Mouse (Mus musculus): ENCODE measurements at regions not wholly inside any gene's neighbourhood (a gene's known extent, or its start where the extent isn't known, plus 50 kb on each side); places are given as distances from the start of the nearest gene placed in this dataset.

DNA sequence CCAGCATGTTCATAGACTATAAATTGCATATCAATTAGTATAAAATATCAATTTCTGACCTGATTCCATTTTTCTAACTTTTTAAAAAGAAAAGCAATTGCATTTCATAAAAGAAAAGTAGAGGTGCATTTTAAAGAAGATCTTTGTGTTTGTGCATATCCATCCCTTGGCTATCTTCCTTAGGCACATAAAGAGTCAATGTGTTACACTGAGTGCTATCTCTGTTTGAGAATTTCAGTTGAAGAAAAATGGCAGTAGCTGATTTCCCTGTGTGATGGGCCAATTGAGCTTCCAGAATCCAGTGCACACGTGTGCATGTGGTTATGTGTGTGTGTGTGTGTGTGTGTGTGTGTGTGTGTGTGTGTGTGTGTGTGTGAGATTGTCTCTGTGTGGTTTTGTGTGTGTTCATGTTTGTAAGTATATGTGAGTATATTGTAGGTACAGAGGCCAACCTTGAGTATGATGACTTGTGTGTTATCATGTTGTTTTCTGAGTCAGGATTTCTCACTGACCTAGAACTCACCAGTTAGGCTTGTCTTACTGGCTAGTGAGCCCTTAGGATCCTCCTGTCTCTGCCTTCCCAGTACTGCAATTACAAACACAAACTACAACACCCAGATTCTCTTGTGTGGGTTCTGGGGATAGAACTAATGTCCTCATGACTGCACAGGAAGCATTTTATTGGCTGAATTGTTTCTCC is 249.6 kb downstream of the Cdk5rap2 start:
- DNase-seq = no peak

DNA sequence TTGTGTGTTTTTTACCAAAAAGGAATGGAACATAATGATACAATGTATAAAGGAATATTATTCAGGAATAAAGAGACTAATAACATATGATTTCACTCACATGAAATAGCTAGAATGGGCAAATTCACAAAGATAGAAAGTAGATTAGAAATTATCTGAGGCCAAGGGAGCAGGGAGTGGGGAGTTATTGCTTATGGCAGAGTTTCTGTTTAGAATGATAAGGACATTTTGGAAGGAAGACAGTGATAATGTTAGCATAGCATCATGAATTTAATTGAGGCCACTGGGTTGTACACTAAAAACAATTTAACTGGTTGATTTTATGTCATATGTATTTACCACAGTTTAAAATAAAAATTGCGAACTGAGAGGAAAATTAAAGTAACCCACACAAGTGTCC is 250.2 kb downstream of the Cdk5rap2 start:
- no peak for DNase-seq

DNA sequence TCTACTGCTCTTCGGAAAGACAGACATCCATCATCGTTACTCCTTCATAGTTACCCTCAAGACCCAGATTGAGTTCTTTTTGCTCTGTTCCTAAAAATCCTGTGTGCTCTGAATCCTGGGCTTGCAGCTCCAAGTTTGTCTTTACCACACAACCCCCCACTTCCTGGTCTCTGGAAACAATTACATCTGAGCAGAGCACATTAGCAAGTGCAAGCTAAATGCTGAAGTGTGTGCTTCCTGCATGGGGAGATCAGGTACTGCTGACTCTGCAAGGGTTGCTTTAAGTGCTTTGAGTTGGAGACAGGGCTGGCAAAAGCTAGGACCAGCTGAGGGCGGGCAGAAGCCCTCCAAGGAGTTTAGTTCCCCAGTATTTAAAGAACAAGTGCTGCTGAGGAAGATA is 257.1 kb downstream of the Cdk5rap2 start:
- DNase-seq = no peak

DNA sequence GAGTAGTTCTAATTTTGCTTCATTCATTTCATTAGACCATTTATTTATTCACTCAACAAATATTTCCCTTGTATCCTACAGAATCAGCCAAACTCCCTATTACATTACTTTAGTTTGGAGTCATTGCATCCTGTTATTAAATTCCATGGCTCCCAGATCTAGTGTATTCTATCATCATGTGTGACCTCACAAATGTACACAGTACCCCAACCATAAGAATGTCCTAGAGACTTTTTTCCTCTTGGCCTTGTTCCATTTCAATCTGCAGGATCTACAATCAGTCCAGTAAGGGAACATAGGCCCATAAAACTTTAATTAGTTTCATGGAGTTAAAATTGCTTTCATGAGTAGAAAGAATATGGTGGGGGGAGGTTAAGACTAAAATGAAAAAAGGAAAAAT is 301.2 kb downstream of the Cdk5rap2 start:
- no peak for DNase-seq

- no peak for DNase-seq
Observed at GRCm38 (mm10) chr4:70105776-70106175, 304.5 kb downstream of the Cdk5rap2 start.

- peak; percentile 16 for DNase-seq
Observed at GRCm38 (mm10) chr4:70097353-70097752, 312.9 kb downstream of the Cdk5rap2 start.

DNA sequence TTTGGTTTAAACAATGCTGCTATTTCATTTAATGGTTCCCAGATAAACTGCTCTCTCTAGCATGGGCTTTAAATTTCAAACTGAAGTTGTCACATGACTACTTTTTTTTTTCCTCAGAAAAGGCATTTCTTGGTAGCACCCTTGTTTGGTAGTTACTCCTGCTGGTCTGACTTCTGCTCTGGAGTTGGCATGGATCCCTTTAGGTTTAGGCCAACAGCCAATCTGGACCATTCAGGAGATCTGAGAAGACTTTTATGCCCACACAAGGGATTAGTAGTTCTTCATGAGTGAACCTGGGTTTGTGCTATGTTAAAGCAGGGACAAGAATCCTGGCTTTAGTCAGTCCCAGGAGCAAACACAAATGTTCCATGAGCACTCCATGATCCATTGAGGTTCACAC is 332.0 kb downstream of the Cdk5rap2 start:
- no peak for DNase-seq

GRCm38 (mm10) chr4:70062516-70062915 is 347.7 kb downstream of the Cdk5rap2 start:
- no peak for DNase-seq

- DNase-seq = no peak
Observed at GRCm38 (mm10) chr4:70058831-70059544, 351.3 kb downstream of the Cdk5rap2 start.

DNA sequence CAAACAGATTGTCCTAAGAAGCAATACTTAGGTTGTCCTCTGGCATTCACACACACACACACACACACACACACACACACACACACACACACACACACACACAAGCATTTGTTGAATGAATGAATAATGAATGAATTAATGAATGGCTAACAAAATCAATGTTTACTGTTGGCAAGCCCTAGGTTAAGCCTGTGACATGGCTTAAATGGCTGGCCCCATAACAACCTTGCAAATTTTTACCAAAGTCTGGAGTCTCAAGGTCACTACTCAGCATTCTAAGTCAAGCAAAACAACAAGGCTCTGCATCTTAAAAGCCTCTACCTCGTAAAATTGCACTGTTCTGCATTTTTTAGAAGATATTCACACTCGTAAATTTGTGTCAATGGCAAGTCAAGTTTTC is 357.1 kb downstream of the Cdk5rap2 start:
- no peak for DNase-seq

DNA sequence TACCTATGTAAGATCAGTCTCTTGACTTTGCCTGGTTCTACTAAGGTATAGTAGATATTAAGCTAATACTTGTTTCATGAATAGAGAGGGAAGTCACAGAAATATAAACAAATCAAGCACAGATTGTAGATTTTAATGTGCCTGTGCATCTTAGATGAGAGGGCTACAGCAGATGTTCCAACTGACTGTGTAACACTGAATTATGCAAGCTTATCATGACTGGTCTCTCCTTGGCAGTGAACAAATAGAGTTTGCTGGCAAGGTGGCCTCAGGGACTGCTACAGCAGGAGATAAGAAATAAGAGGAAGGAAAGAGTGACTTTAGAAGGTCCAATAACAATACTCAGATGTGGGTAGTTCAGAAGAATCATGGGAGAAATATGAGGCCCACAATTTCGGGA is 372.0 kb downstream of the Cdk5rap2 start:
- DNase-seq = no peak

DNA sequence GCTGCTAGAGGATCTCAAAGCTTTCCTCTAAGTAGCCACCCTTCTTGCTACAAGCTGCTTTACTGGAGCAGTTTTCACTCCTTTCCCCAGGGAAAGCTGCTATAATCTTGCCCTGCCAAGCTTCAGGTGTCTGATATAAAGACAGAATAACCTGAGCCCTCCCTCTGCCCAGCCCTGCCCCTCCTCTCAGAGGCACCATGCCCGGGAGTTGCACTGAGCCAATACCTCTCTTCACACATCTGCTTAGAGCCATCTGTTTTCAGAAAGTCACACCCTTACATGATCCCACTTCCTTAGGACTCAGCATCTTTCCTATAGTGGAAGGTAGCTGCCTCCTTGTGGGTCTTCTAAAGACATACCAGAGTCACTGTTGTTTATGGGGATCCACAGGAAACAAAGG is 374.3 kb downstream of the Cdk5rap2 start:
- DNase-seq = no peak

DNA sequence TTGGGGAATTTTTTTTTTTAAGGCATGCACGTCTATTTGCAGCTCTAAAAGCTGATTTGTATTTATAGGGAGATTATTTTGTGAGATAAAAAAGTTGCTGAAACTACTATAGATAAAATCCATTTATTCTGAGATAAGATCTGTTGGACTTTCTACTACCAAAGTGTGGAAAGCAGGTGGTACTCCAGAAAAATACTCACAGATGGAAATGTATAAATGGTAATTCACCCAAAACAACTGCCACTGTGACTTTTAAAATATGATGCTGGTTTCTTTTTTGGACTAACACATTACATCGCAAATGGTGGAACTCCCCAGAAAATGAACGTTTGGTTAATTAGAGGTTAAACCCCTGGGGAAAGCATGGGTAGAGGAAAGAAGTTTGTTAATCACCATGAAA is 377.7 kb downstream of the Cdk5rap2 start:
- no peak for DNase-seq

DNA sequence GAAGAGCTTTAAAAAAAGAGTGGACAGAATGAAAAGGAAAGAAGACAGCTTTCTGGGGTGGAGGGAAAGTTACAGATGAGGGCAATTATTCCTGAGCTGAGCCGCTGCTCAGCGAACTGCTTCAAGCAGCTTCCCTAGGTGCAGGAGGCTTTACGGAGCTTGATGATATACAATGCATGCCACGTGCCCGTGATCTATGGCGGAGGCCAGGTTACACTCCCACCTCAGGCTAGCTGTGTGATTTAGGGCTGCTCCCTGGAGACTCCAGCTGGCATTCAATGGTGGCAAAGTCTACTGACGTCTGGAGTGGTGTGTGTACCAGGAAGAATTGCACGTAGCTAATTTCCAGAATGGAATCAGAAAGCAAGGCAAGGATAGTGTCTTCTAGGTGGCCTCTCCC is 383.4 kb downstream of the Cdk5rap2 start:
- no peak for DNase-seq

DNA sequence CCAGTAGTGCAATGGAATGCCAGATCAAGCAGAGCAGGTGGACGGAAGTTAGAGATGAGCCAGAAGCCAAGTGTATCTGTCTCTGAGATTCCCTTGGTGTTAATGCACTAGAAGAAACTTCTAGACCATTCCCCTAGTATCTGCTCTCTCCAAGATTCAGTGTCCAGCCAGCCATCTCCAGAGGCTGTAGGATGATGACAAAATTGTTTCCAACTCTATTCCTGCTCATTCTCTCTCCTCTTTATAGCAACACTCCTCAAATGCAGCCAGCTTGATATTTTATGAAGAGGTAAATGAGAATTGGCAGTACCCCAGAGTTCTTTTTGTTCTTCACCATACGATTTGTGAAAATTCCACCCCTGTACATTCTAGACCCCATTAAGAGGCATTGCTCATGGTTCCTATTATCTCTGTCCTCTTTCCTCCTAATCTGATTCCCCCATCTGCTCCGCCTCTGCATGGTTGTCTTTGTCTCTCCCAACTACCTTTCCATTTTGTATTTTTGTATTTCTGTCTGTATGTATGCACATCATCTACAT is 385.3 kb downstream of the Cdk5rap2 start:
- DNase-seq = no peak

DNA sequence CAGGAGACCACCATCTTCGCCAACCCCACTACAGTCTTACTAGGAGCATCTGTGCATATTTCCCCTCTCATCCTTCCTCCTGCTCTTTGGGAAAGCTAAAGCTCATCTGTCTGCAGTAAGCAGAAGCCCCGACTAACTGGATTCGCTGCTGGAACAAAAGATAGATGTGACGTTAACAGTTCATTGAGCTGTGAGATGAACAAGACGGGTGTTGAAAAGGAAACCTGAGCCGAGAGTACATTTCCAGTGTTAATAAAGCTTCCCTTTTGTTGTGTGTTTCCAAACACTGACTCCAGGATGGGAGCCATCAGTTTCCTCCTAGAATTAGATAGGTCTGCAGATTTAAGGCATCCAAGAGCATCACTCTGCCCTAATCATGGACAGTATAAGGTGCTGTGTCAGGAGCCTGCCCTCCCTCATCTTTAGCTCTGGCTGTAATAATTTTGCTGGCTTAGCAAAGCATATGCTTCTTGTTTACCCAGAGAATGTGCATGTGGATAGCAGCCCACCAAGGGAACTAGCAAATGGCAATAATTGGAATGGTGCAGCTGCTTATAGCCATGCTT is 389.3 kb downstream of the Cdk5rap2 start:
- no peak for DNase-seq

- no peak for DNase-seq
Observed at GRCm38 (mm10) chr4:70012220-70012580, 398.0 kb downstream of the Cdk5rap2 start.

DNA sequence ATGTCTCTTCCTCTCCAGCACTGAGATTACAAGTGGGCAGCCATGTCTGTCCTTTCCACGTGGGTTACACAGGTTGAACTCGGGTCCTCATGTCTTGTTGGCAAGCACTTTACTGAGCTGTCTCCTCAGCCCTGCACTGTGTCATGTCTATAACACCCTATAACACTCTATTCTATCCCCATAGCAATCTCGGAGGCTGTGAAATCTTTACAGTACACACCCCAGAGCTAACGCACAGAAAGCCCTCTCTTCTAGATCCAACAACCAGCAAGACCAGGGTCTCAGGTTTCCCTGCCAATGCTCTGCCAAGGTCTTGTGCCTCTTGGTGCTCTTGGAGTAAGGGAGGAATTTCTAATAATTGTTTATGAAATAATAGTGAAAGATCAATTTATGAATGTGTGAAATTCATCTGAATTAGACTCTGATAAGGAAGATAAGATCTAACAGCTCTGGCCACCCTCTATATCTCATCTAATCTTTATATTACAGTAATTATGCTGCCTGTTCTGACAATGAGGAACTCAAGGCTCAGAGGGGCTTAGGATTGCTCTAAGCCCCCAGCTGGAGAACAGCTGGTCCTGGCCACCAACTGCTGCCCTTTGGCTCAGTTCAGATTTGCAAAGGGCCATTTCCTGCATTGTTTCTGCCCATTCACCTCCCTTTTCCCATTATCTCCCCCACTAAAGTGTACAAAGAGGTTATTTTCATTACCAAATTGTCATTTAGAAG is 398.6 kb downstream of the Cdk5rap2 start:
- DNase-seq = no peak

GRCm38 (mm10) chr4:70010466-70010865 is 399.8 kb downstream of the Cdk5rap2 start:
- DNase-seq = no peak

DNA sequence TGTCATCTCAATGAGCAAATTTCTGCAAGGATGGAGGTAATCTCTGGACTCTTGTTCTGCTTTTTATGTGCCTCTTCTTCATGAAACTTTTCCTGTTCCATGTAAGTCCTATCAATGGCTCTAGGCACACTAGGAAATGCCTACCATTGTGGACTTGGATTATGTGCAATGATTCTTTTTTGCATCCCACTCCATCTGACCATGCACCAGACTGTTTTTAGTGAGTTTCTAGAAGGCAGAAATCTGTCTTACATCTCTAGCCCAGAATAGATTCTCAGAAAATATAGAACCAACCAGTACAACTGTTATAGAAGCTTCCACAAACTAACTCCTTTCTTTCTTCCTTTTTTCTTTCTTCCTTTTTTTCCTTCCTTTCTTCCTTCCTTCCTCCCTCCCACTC is 405.3 kb downstream of the Cdk5rap2 start:
- DNase-seq = no peak

- DNase-seq = no peak
Observed at GRCm38 (mm10) chr4:69993226-69993625, 417.0 kb downstream of the Cdk5rap2 start.

DNA sequence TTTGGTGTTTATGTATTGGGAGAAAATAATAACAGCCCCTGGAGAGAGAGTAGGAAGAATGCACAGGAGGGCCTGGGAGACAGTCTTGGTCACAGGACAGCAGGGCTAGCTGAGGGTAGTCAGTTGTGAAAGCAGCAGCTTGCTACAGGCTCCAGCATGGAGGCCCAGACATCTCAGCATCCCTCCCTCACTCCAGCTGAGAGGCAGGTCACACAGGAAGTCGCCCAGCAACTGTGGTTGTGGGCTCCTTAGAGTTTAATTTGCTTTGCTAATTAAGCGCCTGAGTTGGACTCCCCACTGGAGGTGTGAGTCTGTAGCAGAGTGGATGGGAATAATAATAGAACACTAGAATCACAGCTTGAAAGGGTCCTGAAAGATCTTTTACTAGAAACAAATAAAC is 436.0 kb downstream of the Cdk5rap2 start:
- DNase-seq = no peak

DNA sequence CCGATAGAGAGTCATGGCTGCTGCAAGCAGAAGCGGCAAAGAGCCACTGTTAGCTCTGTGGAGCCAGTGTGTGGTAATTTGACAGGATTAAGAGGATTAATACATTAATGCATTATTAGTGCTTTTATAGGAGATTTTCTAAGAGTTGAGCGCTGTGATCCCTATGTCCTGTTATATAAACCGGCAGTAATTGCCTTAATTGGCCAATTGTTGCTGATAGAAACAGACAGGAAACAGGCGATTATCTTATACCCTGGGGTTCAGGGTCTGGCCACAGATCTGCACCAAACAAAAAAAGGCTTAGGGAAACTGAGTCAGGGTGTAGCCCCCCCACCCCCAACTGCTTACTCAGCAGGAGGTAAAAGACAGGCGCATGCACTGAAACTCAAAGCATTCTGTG is 436.7 kb downstream of the Cdk5rap2 start:
- no peak for DNase-seq
